Mouse (Mus musculus): Measurements from ENCODE around the gene Olfr764-ps1. TPM values are rescaled to one million over a fixed set of nuclear protein-coding genes. Genes with fewer than 3 reads are reported as not detected.
"Not testable (repeated sequence)": the region's sequence is repeated elsewhere in the genome, so short reads cannot be mapped to it uniquely, and the experiment has no call there.

The Olfr764-ps1 gene
- not detected in 2 replicates for polyA plus RNA-seq (2012; rRNA removed)

- DNase-seq, result no peak
- no peak within 1 kb of the TSS for H3K27ac ChIP-seq (ENCODE audit: insufficient read depth, low read length)
- 74% methylated on average over 3 of the region's 3 CpGs for WGBS
- no peaks in the 10 kb centered on the region for H3K4me1 ChIP-seq (ENCODE audit: control insufficient read depth, insufficient read depth, low read length)
- no peaks in the 10 kb centered on the region for H3K27me3 ChIP-seq (ENCODE audit: control insufficient read depth, insufficient read depth, low read length)
- H3K4me3 ChIP-seq (replicated peaks; ENCODE audit: insufficient read depth, low read depth, low read length), result no peak within 1 kb of the TSS
- TF ChIP-seq CTCF (IDR thresholded peaks at IDR 0.05; ENCODE audit: borderline replicate concordance, insufficient read depth, low read depth, low read length), result no peak
- TF ChIP-seq POLR2A (IDR thresholded peaks at IDR 0.05; ENCODE audit: borderline replicate concordance, insufficient read depth, low read length), result no peak
Observed at GRCm38 (mm10) chr10:129039796-129040195, at the start of gene Olfr764-ps1. Gene Olfr764-ps1 (minus strand): TSS chr10:129039896.

GRCm38 (mm10) chr10:129082810-129083209 is 43.1 kb upstream of the Olfr764-ps1 start, which contains the start of gene Olfr767:
Gene Olfr767 (minus strand): TSS chr10:129082910.
- not testable (repeated sequence) for H3K27ac ChIP-seq (ENCODE audit: insufficient read depth, low read length); H3K27me3 ChIP-seq (ENCODE audit: control insufficient read depth, insufficient read depth, low read length); H3K4me1 ChIP-seq (ENCODE audit: control insufficient read depth, insufficient read depth, low read length); H3K4me3 ChIP-seq (replicated peaks; ENCODE audit: insufficient read depth, low read depth, low read length); DNase-seq

- Histone ChIP-seq H3K4me1 (ENCODE audit: control insufficient read depth, insufficient read depth, low read length) (no peaks in the 10 kb centered on the region), H3K4me3 (replicated peaks; ENCODE audit: insufficient read depth, low read depth, low read length) (no peak within 1 kb of the TSS), H3K27ac (ENCODE audit: insufficient read depth, low read length) (no peak within 1 kb of the TSS), H3K27me3 (ENCODE audit: control insufficient read depth, insufficient read depth, low read length) (no peaks in the 10 kb centered on the region)
- no peak for TF ChIP-seq POLR2A (IDR thresholded peaks at IDR 0.05; ENCODE audit: borderline replicate concordance, insufficient read depth, low read length)
- WGBS, result 83% methylated on average over 2 of the region's 2 CpGs
- no peak for DNase-seq
Observed at GRCm38 (mm10) chr10:129068877-129069276, 29.2 kb upstream of the Olfr764-ps1 start, which contains the start of gene Olfr766-ps1. Gene Olfr766-ps1 (minus strand): TSS chr10:129068977.

- not testable (repeated sequence) for H3K4me3 ChIP-seq (replicated peaks; ENCODE audit: insufficient read depth, low read depth, low read length); DNase-seq
Observed at GRCm38 (mm10) chr10:129049898-129050297, 10.2 kb upstream of the Olfr764-ps1 start, which contains the start of gene Olfr765. Gene Olfr765 (minus strand): TSS chr10:129049998.

GRCm38 (mm10) chr10:129028343-129028742 is 11.4 kb downstream of the Olfr764-ps1 start:
- Histone ChIP-seq H3K27ac (ENCODE audit: insufficient read depth, low read length) (no peak overlapping the region), H3K4me1 (ENCODE audit: control insufficient read depth, insufficient read depth, low read length) (no peaks in the 10 kb centered on the region), H3K27me3 (ENCODE audit: control insufficient read depth, insufficient read depth, low read length) (no peaks in the 10 kb centered on the region), H3K4me3 (replicated peaks; ENCODE audit: insufficient read depth, low read depth, low read length) (no peak overlapping the region)
- WGBS, result 79% methylated on average over 2 of the region's 2 CpGs
- no peak for DNase-seq
- TF ChIP-seq POLR2A (IDR thresholded peaks at IDR 0.05; ENCODE audit: borderline replicate concordance, insufficient read depth, low read length), result no peak
- no peak for TF ChIP-seq CTCF (IDR thresholded peaks at IDR 0.05; ENCODE audit: borderline replicate concordance, insufficient read depth, low read depth, low read length)

More at GRCm38 (mm10) chr10:129049898-129050297, 10.2 kb upstream of the Olfr764-ps1 start, which contains the start of gene Olfr765:
- H3K27ac ChIP-seq (ENCODE audit: insufficient read depth, low read length); H3K27me3 ChIP-seq (ENCODE audit: control insufficient read depth, insufficient read depth, low read length); H3K4me1 ChIP-seq (ENCODE audit: control insufficient read depth, insufficient read depth, low read length): not testable (repeated sequence)

- DNase-seq, result no peak
- Histone ChIP-seq H3K27ac (ENCODE audit: insufficient read depth, low read length) (no peak overlapping the region), H3K27me3 (ENCODE audit: control insufficient read depth, insufficient read depth, low read length) (no peaks in the 10 kb centered on the region), H3K4me3 (replicated peaks; ENCODE audit: insufficient read depth, low read depth, low read length) (no peak overlapping the region), H3K4me1 (ENCODE audit: control insufficient read depth, insufficient read depth, low read length) (no peaks in the 10 kb centered on the region)
- peak; percentile 9; the same call in 1 of the 2 replicates for TF ChIP-seq CTCF (IDR thresholded peaks at IDR 0.05; ENCODE audit: borderline replicate concordance, insufficient read depth, low read depth, low read length)
- TF ChIP-seq POLR2A (IDR thresholded peaks at IDR 0.05; ENCODE audit: borderline replicate concordance, insufficient read depth, low read length), result no peak
- 58% methylated on average over 3 of the region's 3 CpGs for WGBS
Observed at GRCm38 (mm10) chr10:129026018-129026662, 13.6 kb downstream of the Olfr764-ps1 start.

GRCm38 (mm10) chr10:129023319-129023718 is 16.4 kb downstream of the Olfr764-ps1 start:
- Histone ChIP-seq H3K4me1 (ENCODE audit: control insufficient read depth, insufficient read depth, low read length) (no peaks in the 10 kb centered on the region), H3K27me3 (ENCODE audit: control insufficient read depth, insufficient read depth, low read length) (no peaks in the 10 kb centered on the region), H3K4me3 (replicated peaks; ENCODE audit: insufficient read depth, low read depth, low read length) (no peak overlapping the region), H3K27ac (ENCODE audit: insufficient read depth, low read length) (no peak overlapping the region)
- no peak for DNase-seq
- TF ChIP-seq CTCF (IDR thresholded peaks at IDR 0.05; ENCODE audit: borderline replicate concordance, insufficient read depth, low read depth, low read length) (no peak), POLR2A (IDR thresholded peaks at IDR 0.05; ENCODE audit: borderline replicate concordance, insufficient read depth, low read length) (no peak)

- no peak for DNase-seq
- TF ChIP-seq CTCF (IDR thresholded peaks at IDR 0.05; ENCODE audit: borderline replicate concordance, insufficient read depth, low read depth, low read length), result no peak
- TF ChIP-seq POLR2A (IDR thresholded peaks at IDR 0.05; ENCODE audit: borderline replicate concordance, insufficient read depth, low read length), result no peak
- Histone ChIP-seq H3K27ac (ENCODE audit: insufficient read depth, low read length) (no peak overlapping the region), H3K4me1 (ENCODE audit: control insufficient read depth, insufficient read depth, low read length) (no peaks in the 10 kb centered on the region), H3K4me3 (replicated peaks; ENCODE audit: insufficient read depth, low read depth, low read length) (no peak overlapping the region), H3K27me3 (ENCODE audit: control insufficient read depth, insufficient read depth, low read length) (no peaks in the 10 kb centered on the region)
Observed at GRCm38 (mm10) chr10:129014477-129014876, 25.2 kb downstream of the Olfr764-ps1 start.

- H3K27ac ChIP-seq (ENCODE audit: insufficient read depth, low read length); H3K4me3 ChIP-seq (replicated peaks; ENCODE audit: insufficient read depth, low read depth, low read length); DNase-seq; H3K27me3 ChIP-seq (ENCODE audit: control insufficient read depth, insufficient read depth, low read length); H3K4me1 ChIP-seq (ENCODE audit: control insufficient read depth, insufficient read depth, low read length): not testable (repeated sequence)
- 13% methylated on average over 2 of the region's 5 CpGs for WGBS
Observed at GRCm38 (mm10) chr10:129011511-129011910, 28.2 kb downstream of the Olfr764-ps1 start.
